Comparison of ENCODE assay signal across 9 mouse cellular contexts in the genomic region with DNA sequence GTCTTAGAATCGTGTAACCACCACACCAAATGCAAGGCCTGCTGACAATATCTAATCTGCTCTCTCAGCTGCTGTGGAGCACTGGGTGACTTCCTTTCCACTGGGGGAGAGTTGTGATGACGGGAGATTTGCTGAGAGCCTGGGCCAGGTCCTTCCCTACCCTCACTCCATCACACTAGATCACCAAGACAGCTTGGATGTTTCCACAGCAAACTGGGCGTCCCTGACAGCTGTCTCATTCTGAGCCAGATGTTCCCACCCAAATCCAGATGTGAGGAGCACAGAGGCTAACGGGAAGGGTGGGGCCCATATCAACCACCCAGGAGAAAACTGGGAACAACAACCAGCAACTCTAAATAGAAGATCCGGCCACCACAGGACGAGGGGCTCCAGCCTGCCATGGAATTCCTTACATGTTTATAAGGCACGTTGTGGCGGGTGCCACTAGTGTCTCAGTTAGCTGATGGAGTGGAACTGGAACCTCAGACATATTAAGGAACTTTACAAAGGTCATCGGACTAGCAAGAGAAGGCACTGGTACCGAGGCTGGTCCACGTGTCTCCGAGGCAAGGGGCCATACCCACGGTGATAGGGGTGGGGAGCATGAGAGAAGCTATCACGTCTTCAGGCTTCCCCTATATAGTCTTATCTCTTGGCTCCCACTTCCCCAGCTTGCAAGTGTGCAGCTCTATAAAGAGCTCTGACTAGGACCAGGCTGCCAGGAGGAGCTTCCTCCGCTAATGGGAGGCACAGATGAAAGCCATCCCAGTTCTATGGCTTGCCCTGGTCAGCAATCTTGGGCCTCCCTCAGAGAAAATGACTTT. TPM values are rescaled to one million over a fixed set of nuclear protein-coding genes. Genes with fewer than 3 reads are reported as not detected.
DNase-seq lines count a peak whose midpoint lies in the region; ATAC-seq lines count a peak whose summit lies in the region.
"Had no signal": no experiment of that assay in that cellular context is flagged by ENCODE, and none has a peak within 500 bp of the region (broad histone marks: within the 10 kb centered on the region; RNA-seq: fewer than 3 reads in every experiment).

No protein-coding gene starts in this region.

- WGBS in forebrain, embryonic 15.5 days: 83% methylated on average over 15 of the region's 15 CpGs
- WGBS in forebrain, embryonic 11.5 days: 85% methylated on average over 15 of the region's 15 CpGs
- 68% methylated on average over 15 of the region's 15 CpGs for WGBS in intestine, embryonic 15.5 days

- no peak overlapping the region for H3K4me2 ChIP-seq in forebrain, embryonic 15.5 days (replicated peaks)
- H3K4me2 ChIP-seq in forebrain, embryonic 11.5 days (ENCODE audit: low read depth, low read length, severe bottlenecking): no peak overlapping the region
- peak overlapping the region; percentile 48 for H3K4me2 ChIP-seq in intestine, embryonic 15.5 days (replicated peaks)

- peaks cover 21% of the 10 kb centered on the region for H3K4me1 ChIP-seq in forebrain, embryonic 15.5 days
- H3K4me1 ChIP-seq in forebrain, embryonic 11.5 days (replicated peaks; ENCODE audit: control insufficient read depth, insufficient read depth, low read length): peaks cover 5% of the 10 kb centered on the region; the same call in 1 of the 2 replicates
- peaks cover 24% of the 10 kb centered on the region for H3K4me1 ChIP-seq in intestine, embryonic 15.5 days (replicated peaks)

- no peaks in the 10 kb centered on the region for H3K27me3 ChIP-seq in forebrain, embryonic 15.5 days
- peaks cover 3% of the 10 kb centered on the region; the same call in 1 of the 2 replicates for H3K27me3 ChIP-seq in forebrain, embryonic 11.5 days (ENCODE audit: control insufficient read depth, insufficient read depth, low read length)
- no peaks in the 10 kb centered on the region for H3K27me3 ChIP-seq in intestine, embryonic 15.5 days (replicated peaks)

- no peak overlapping the region for H3K27ac ChIP-seq in forebrain, embryonic 15.5 days (replicated peaks)
- no peak overlapping the region for H3K27ac ChIP-seq in forebrain, embryonic 11.5 days (ENCODE audit: low read depth, low read length)
- H3K27ac ChIP-seq in intestine, embryonic 15.5 days: no peak overlapping the region
- H3K27ac ChIP-seq: embryonic facial prominence, embryonic 12.5 days had no signal

- no peak overlapping the region for H3K4me3 ChIP-seq in forebrain, embryonic 15.5 days
- H3K4me3 ChIP-seq in forebrain, embryonic 11.5 days (ENCODE audit: low read depth, low read length): no peak overlapping the region
- no peak overlapping the region; the same call in 1 of the 2 replicates for H3K4me3 ChIP-seq in intestine, embryonic 15.5 days (replicated peaks)
- H3K4me3 ChIP-seq: embryonic facial prominence, embryonic 12.5 days had no signal

- no peaks in the 10 kb centered on the region for H3K9me3 ChIP-seq in forebrain, embryonic 15.5 days
- H3K9me3 ChIP-seq in forebrain, embryonic 11.5 days (ENCODE audit: control insufficient read depth, low read length): no peaks in the 10 kb centered on the region
- no peaks in the 10 kb centered on the region for H3K9me3 ChIP-seq in intestine, embryonic 15.5 days
- H3K9me3 ChIP-seq: embryonic facial prominence, embryonic 12.5 days had no signal

- ATAC-seq in forebrain, embryonic 15.5 days (replicated peaks): no peak
- ATAC-seq in forebrain, embryonic 11.5 days (replicated peaks; ENCODE audit: low FRiP score): no peak
- ATAC-seq in intestine, embryonic 15.5 days: no peak
- ATAC-seq in megakaryocyte progenitor cell, adult 5-6 weeks (replicated peaks; ENCODE audit: poor library complexity): peak; percentile 60

- intact Hi-C loops in left cerebral cortex, postnatal 25 days (cut with DNase I): loop anchor here (5.0 kb wide), 1 partner anchor 120 kb away; no protein-coding TSS in a partner anchor

- DNase-seq in forebrain, embryonic 11.5 days (ENCODE audit: low spot score): no peak
- peak; percentile 13 for DNase-seq in gastrocnemius, postnatal 10 days
- no peak for DNase-seq in thymus, postnatal 36 days
- no peak for DNase-seq in T-cell, adult 2 months (ENCODE audit: low spot score)
- no peak for DNase-seq in left cerebral cortex, postnatal 25 days (ENCODE audit: low spot score in 2 of 2)

- peaks cover 7% of the 10 kb centered on the region for H3K36me3 ChIP-seq in forebrain, embryonic 15.5 days
- H3K36me3 ChIP-seq in forebrain, embryonic 11.5 days (ENCODE audit: control insufficient read depth, insufficient read depth, low read length): no peaks in the 10 kb centered on the region; the same call in 1 of the 2 replicates
- H3K36me3 ChIP-seq in intestine, embryonic 15.5 days: peaks cover 9% of the 10 kb centered on the region; the same call in 1 of the 2 replicates
- H3K36me3 ChIP-seq: embryonic facial prominence, embryonic 12.5 days had no signal

- H3K9ac ChIP-seq in forebrain, embryonic 15.5 days (replicated peaks): 0 out of 2 replicates have a peak overlapping the region, but pooled peaks have one; percentile 10
- H3K9ac ChIP-seq in forebrain, embryonic 11.5 days (ENCODE audit: low read length): no peak overlapping the region
- 0 out of 2 replicates have a peak overlapping the region, but pooled peaks have one; percentile 45 for H3K9ac ChIP-seq in intestine, embryonic 15.5 days
- H3K9ac ChIP-seq: embryonic facial prominence, embryonic 12.5 days had no signal

RNA-seq across cellular contexts. Expression of a gene that starts 2.3 kb away (rescaled TPM):
- polyA plus RNA-seq in forebrain, embryonic 15.5 days (2015; fragmentation: Nextera tagmentation; extraction: Ambion mirVana): 9.1 and 10.1 TPM in 2 replicates
- 1.8 and 2.5 TPM in 2 replicates for polyA plus RNA-seq in forebrain, embryonic 11.5 days (2014; fragmentation: Nextera tagmentation; extraction: Ambion mirVana)
- 10 to 100 TPM; 16.6 to 20.9 TPM for total RNA-seq in gastrocnemius, postnatal 10 days (2021)
- polyA plus RNA-seq in intestine, embryonic 15.5 days (2015; fragmentation: Nextera tagmentation; extraction: Ambion mirVana): 11.9 and 12.4 TPM in 2 replicates
- total RNA-seq in megakaryocyte progenitor cell, adult 5-6 weeks (2015): not detected in 2 replicates
- total RNA-seq in megakaryocyte progenitor cell, adult 5-6 weeks (2017): 0.07 TPM in 1 of 2 replicates, not detected in the other
- 1 to 10 TPM; 6.2 to 6.6 TPM for total RNA-seq in left cerebral cortex, postnatal 25 days (2021)

RNA-seq across cellular contexts. Expression of a gene that starts 9.5 kb away (rescaled TPM):
- 120 and 137 TPM in 2 replicates for polyA plus RNA-seq in forebrain, embryonic 15.5 days (2015; fragmentation: Nextera tagmentation; extraction: Ambion mirVana)
- polyA plus RNA-seq in forebrain, embryonic 11.5 days (2014; fragmentation: Nextera tagmentation; extraction: Ambion mirVana): 232 and 246 TPM in 2 replicates
- total RNA-seq in gastrocnemius, postnatal 10 days (2021): 10 to 100 TPM; 86.8 to 90.9 TPM
- polyA plus RNA-seq in intestine, embryonic 15.5 days (2015; fragmentation: Nextera tagmentation; extraction: Ambion mirVana): 109 and 118 TPM in 2 replicates
- total RNA-seq in megakaryocyte progenitor cell, adult 5-6 weeks (2015): 47.6 and 50.3 TPM in 2 replicates
- 65.1 and 83.0 TPM in 2 replicates for total RNA-seq in megakaryocyte progenitor cell, adult 5-6 weeks (2017)
- total RNA-seq in left cerebral cortex, postnatal 25 days (2021): 10 to 100 TPM; 84.1 to 96.1 TPM

RNA-seq across cellular contexts. Expression of a gene that starts 28.4 kb away (rescaled TPM):
- 12.9 and 14.3 TPM in 2 replicates for polyA plus RNA-seq in forebrain, embryonic 15.5 days (2015; fragmentation: Nextera tagmentation; extraction: Ambion mirVana)
- 10.1 and 10.7 TPM in 2 replicates for polyA plus RNA-seq in forebrain, embryonic 11.5 days (2014; fragmentation: Nextera tagmentation; extraction: Ambion mirVana)
- under 1 TPM; 0.82 to 0.95 TPM for total RNA-seq in gastrocnemius, postnatal 10 days (2021)
- 1.9 and 2.7 TPM in 2 replicates for polyA plus RNA-seq in intestine, embryonic 15.5 days (2015; fragmentation: Nextera tagmentation; extraction: Ambion mirVana)
- total RNA-seq in megakaryocyte progenitor cell, adult 5-6 weeks (2015): 0.32 and 0.81 TPM in 2 replicates
- total RNA-seq in megakaryocyte progenitor cell, adult 5-6 weeks (2017): 1.5 and 2.8 TPM in 2 replicates
- total RNA-seq in left cerebral cortex, postnatal 25 days (2021): 1 to 10 TPM; 4.5 to 5.5 TPM

RNA-seq across cellular contexts. Expression of a gene that starts 41.7 kb away (rescaled TPM):
- 35.5 and 36.2 TPM in 2 replicates for polyA plus RNA-seq in forebrain, embryonic 15.5 days (2015; fragmentation: Nextera tagmentation; extraction: Ambion mirVana)
- polyA plus RNA-seq in forebrain, embryonic 11.5 days (2014; fragmentation: Nextera tagmentation; extraction: Ambion mirVana): 108 and 118 TPM in 2 replicates
- 10 to 100 TPM; 13.7 to 18.7 TPM for total RNA-seq in gastrocnemius, postnatal 10 days (2021)
- 64.0 and 65.8 TPM in 2 replicates for polyA plus RNA-seq in intestine, embryonic 15.5 days (2015; fragmentation: Nextera tagmentation; extraction: Ambion mirVana)
- total RNA-seq in megakaryocyte progenitor cell, adult 5-6 weeks (2015): 60.9 and 76.7 TPM in 2 replicates
- 57.4 and 61.3 TPM in 2 replicates for total RNA-seq in megakaryocyte progenitor cell, adult 5-6 weeks (2017)
- 1 to 10 TPM; 3.8 to 5.6 TPM for total RNA-seq in left cerebral cortex, postnatal 25 days (2021)

RNA-seq across cellular contexts. Expression of a gene that starts 44.7 kb away (rescaled TPM):
- polyA plus RNA-seq in forebrain, embryonic 15.5 days (2015; fragmentation: Nextera tagmentation; extraction: Ambion mirVana): 1.2 and 1.7 TPM in 2 replicates
- 0.90 and 1.1 TPM in 2 replicates for polyA plus RNA-seq in forebrain, embryonic 11.5 days (2014; fragmentation: Nextera tagmentation; extraction: Ambion mirVana)
- total RNA-seq in gastrocnemius, postnatal 10 days (2021): 1 to 10 TPM; 2.6 to 3.5 TPM
- polyA plus RNA-seq in intestine, embryonic 15.5 days (2015; fragmentation: Nextera tagmentation; extraction: Ambion mirVana): 3.5 and 4.2 TPM in 2 replicates
- 28.7 and 30.5 TPM in 2 replicates for total RNA-seq in megakaryocyte progenitor cell, adult 5-6 weeks (2015)
- 30.2 and 39.5 TPM in 2 replicates for total RNA-seq in megakaryocyte progenitor cell, adult 5-6 weeks (2017)
- total RNA-seq in left cerebral cortex, postnatal 25 days (2021): 1 to 10 TPM; 2.5 to 3.0 TPM

Comparison
In these comparisons a context has a peak if more than half of its experiments do, and no peak if none do; other contexts are left out.
1. RNA of a gene that starts 2.3 kb away (total RNA-seq): 16.6 to 20.9 TPM in gastrocnemius, postnatal 10 days and 6.2 to 6.6 TPM in left cerebral cortex, postnatal 25 days; 0.07 TPM in megakaryocyte progenitor cell, adult 5-6 weeks; every median in the first group is over 4 times any median in the second.